Mouse (Mus musculus) T-helper 2 cell (primary cell): ENCODE data around the gene Myo1f.

Source experiments
- in situ Hi-C: fragments of 300-600 bp; cut with MboI, MseI; formaldehyde crosslinking; loops from one replicate; pipeline ENCODE4 v1.15.1; 2025; ENCODE audit warnings: high pct_unique_total_duplicates

Gene Myo1f

GRCm38 (mm10) chr17:33649781-33650475 lies 94.4 kb downstream of the Myo1f start:
- in situ Hi-C loops, result no loop called here
